Mouse (Mus musculus): Measurements from ENCODE around the gene Rasgef1a. TPM values are rescaled to one million over a fixed set of nuclear protein-coding genes. Genes with fewer than 3 reads are reported as not detected.

Gene Rasgef1a
- polyA plus RNA-seq, 1 experiment from 2014 or later: 0.71 TPM

- WGBS: 66% methylated on average over 5 of the region's 5 CpGs
- Histone ChIP-seq H3K4me2 (ENCODE audit: low read depth, low read length) (no peak overlapping the region), H3K27me3 (ENCODE audit: control insufficient read depth, insufficient read depth, low read length) (peaks cover 14% of the 10 kb centered on the region; the same call in 1 of the 2 replicates), H3K4me3 (ENCODE audit: low read length) (no peak overlapping the region), H3K9me3 (replicated peaks; ENCODE audit: control insufficient read depth, low read length) (no peaks in the 10 kb centered on the region), H3K4me1 (ENCODE audit: control insufficient read depth, insufficient read depth, low read length) (peaks cover 8% of the 10 kb centered on the region; the same call in 1 of the 2 replicates), H3K9ac (ENCODE audit: low read length) (no peak overlapping the region), H3K36me3 (ENCODE audit: control insufficient read depth, insufficient read depth) (no peaks in the 10 kb centered on the region), H3K27ac (ENCODE audit: low read length) (no peak overlapping the region)
- no peak for ATAC-seq (replicated peaks; ENCODE audit: extremely low read depth, insufficient read depth, low FRiP score)
Measured at GRCm38 (mm10) chr6:118063266-118063665, 52.0 kb downstream of the Rasgef1a start.

DNA sequence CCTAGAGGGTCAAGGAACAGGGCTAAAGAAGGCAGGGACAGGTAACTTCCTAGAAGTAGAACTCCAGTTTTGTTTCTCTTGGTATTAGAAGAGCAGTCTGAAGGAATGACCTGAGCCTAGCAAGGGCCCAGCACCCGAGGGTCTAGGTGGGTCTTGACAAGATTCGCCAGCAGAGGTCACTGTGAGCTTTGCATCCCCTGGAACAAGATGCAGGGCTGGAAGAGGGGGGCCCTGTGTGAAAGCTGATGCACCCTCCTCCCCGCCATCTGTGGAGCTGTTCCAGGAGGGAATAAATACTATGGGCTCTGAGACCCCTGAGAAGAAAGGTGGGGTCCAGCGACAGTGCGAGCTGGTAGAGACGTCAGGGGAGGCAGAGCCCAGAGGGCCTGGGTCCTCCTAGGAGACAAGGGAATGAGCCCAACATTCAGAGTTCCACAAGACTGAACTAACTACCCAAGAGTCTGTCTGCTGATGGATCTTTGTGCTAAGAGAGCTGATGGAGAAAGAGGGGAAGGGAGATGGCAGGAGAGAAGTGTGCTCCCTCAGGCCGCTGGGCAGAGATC lies 53.8 kb downstream of the Rasgef1a start:
- 16% methylated on average over 7 of the region's 7 CpGs for WGBS
- ATAC-seq (replicated peaks; ENCODE audit: extremely low read depth, insufficient read depth, low FRiP score): no peak

GRCm38 (mm10) chr6:118065837-118066198 lies 54.6 kb downstream of the Rasgef1a start:
- Histone ChIP-seq H3K4me1 (ENCODE audit: control insufficient read depth, insufficient read depth, low read length) (peaks cover 8% of the 10 kb centered on the region; the same call in 1 of the 2 replicates), H3K27ac (ENCODE audit: low read length) (no peak overlapping the region), H3K9ac (ENCODE audit: low read length) (peak overlapping the region; percentile 53), H3K27me3 (ENCODE audit: control insufficient read depth, insufficient read depth, low read length) (peaks cover 14% of the 10 kb centered on the region; the same call in 1 of the 2 replicates), H3K36me3 (ENCODE audit: control insufficient read depth, insufficient read depth) (no peaks in the 10 kb centered on the region), H3K9me3 (replicated peaks; ENCODE audit: control insufficient read depth, low read length) (no peaks in the 10 kb centered on the region), H3K4me2 (ENCODE audit: low read depth, low read length) (peak overlapping the region; percentile 94), H3K4me3 (ENCODE audit: low read length) (peak overlapping the region; percentile 52)
- whole genome bisulfite sequencing: under 1% methylated on average over 11 of the region's 12 CpGs
- ATAC-seq (replicated peaks; ENCODE audit: extremely low read depth, insufficient read depth, low FRiP score): 0 out of 2 replicates have a peak, but pooled peaks have one; percentile 5

More for the DNA sequence above, 53.8 kb downstream of the Rasgef1a start:
- H3K9me3 ChIP-seq (replicated peaks; ENCODE audit: control insufficient read depth, low read length): no peaks in the 10 kb centered on the region
- H3K4me2 ChIP-seq (ENCODE audit: low read depth, low read length): no peak overlapping the region
- no peak overlapping the region for H3K9ac ChIP-seq (ENCODE audit: low read length)
- no peak overlapping the region for H3K27ac ChIP-seq (ENCODE audit: low read length)
- H3K27me3 ChIP-seq (ENCODE audit: control insufficient read depth, insufficient read depth, low read length): peaks cover 14% of the 10 kb centered on the region; the same call in 1 of the 2 replicates
- H3K36me3 ChIP-seq (ENCODE audit: control insufficient read depth, insufficient read depth): no peaks in the 10 kb centered on the region
- no peak overlapping the region for H3K4me3 ChIP-seq (ENCODE audit: low read length)
- H3K4me1 ChIP-seq (ENCODE audit: control insufficient read depth, insufficient read depth, low read length): peaks cover 8% of the 10 kb centered on the region; the same call in 1 of the 2 replicates

DNA sequence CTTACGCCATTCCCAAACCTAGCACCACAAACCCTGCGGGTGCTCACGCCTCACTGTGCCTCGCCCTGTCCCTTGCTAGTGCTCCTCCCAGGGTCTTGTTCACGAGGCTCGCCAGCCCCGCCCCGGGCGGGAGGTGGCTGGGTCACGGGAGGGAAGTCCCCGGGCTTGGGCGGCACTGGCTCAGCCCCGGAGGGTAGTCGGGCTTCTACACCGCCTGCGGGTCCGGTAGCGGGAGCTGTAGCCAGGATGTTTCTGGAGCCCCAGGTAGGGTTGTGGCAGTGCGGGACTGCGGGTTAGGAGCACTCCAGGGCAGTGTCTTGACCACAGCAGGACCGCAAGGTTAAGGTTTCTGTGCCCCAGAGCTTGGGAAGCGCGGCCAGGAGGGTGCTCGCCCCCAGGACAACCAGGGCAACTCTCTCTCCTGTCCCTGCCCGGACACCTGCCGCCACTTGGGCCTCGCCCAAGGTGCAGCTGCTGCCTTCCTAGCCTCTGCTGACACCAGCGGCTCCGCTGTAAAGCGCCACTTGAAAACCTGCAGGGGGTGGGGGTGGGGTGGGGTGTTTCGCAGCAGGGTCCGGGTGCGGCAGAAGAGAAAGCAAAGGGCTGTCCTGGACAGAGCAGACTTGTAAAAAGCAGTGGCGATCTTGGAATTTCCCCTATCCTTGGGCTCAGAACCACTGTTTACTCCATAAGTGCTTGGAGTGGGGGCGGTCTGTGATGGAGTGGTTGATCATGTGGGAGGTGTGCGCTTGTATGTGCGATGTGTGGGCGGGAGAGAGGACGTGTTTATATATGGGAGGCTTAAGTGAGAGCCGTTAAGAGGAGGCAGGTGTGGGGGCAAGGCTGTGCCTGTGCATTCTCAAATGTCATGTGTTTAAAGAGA lies 55.2 kb downstream of the Rasgef1a start:
- Histone ChIP-seq H3K4me2 (ENCODE audit: low read depth, low read length) (peak overlapping the region; percentile 94), H3K27me3 (ENCODE audit: control insufficient read depth, insufficient read depth, low read length) (peaks cover 14% of the 10 kb centered on the region; the same call in 1 of the 2 replicates), H3K9me3 (replicated peaks; ENCODE audit: control insufficient read depth, low read length) (no peaks in the 10 kb centered on the region), H3K4me3 (ENCODE audit: low read length) (peak overlapping the region; percentile 52), H3K4me1 (ENCODE audit: control insufficient read depth, insufficient read depth, low read length) (peaks cover 8% of the 10 kb centered on the region; the same call in 1 of the 2 replicates), H3K27ac (ENCODE audit: low read length) (no peak overlapping the region), H3K36me3 (ENCODE audit: control insufficient read depth, insufficient read depth) (no peaks in the 10 kb centered on the region), H3K9ac (ENCODE audit: low read length) (peak overlapping the region; percentile 53)
- peak; percentile 70 for ATAC-seq (replicated peaks; ENCODE audit: extremely low read depth, insufficient read depth, low FRiP score)
- 1% methylated on average over 40 of the region's 40 CpGs for WGBS

GRCm38 (mm10) chr6:118067720-118068119 lies 56.5 kb downstream of the Rasgef1a start:
- Histone ChIP-seq H3K4me1 (ENCODE audit: control insufficient read depth, insufficient read depth, low read length) (peaks cover 8% of the 10 kb centered on the region; the same call in 1 of the 2 replicates), H3K9me3 (replicated peaks; ENCODE audit: control insufficient read depth, low read length) (no peaks in the 10 kb centered on the region), H3K4me3 (ENCODE audit: low read length) (no peak overlapping the region), H3K9ac (ENCODE audit: low read length) (no peak overlapping the region), H3K4me2 (ENCODE audit: low read depth, low read length) (no peak overlapping the region), H3K27me3 (ENCODE audit: control insufficient read depth, insufficient read depth, low read length) (peaks cover 14% of the 10 kb centered on the region; the same call in 1 of the 2 replicates), H3K36me3 (ENCODE audit: control insufficient read depth, insufficient read depth) (no peaks in the 10 kb centered on the region), H3K27ac (ENCODE audit: low read length) (no peak overlapping the region)
- 70% methylated on average over 7 of the region's 7 CpGs for WGBS
- no peak for ATAC-seq (replicated peaks; ENCODE audit: extremely low read depth, insufficient read depth, low FRiP score)

GRCm38 (mm10) chr6:118070321-118071012 lies 59.2 kb downstream of the Rasgef1a start:
- peaks cover 16% of the 10 kb centered on the region for H3K4me1 ChIP-seq (ENCODE audit: control insufficient read depth, insufficient read depth, low read length)
- H3K9ac ChIP-seq (ENCODE audit: low read length): no peak overlapping the region
- H3K4me3 ChIP-seq (ENCODE audit: low read length): no peak overlapping the region
- H3K9me3 ChIP-seq (replicated peaks; ENCODE audit: control insufficient read depth, low read length): no peaks in the 10 kb centered on the region
- ATAC-seq (replicated peaks; ENCODE audit: extremely low read depth, insufficient read depth, low FRiP score): no peak
- H3K27me3 ChIP-seq (ENCODE audit: control insufficient read depth, insufficient read depth, low read length): peaks cover 3% of the 10 kb centered on the region; the same call in 1 of the 2 replicates
- H3K36me3 ChIP-seq (ENCODE audit: control insufficient read depth, insufficient read depth): no peaks in the 10 kb centered on the region
- H3K4me2 ChIP-seq (ENCODE audit: low read depth, low read length): no peak overlapping the region
- H3K27ac ChIP-seq (ENCODE audit: low read length): no peak overlapping the region
- 72% methylated on average over 5 of the region's 5 CpGs for WGBS

DNA sequence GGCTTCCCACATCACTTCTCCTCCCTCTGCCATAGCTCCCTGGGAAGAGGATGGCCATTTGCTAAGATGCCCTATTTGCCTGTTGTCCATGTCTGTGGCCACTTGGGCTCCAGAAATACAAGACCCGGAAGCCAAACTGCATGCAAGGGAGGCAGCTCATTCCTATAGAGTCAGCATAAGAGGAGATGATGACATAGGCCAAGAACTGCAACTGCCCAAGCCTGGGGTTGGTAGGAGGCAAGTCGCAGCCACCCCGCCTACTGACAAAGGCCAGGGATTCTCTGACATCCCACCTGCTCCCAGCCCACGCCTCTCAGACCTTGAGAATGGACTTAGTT lies 59.7 kb downstream of the Rasgef1a start:
- Histone ChIP-seq H3K27ac (ENCODE audit: low read length) (no peak overlapping the region), H3K27me3 (ENCODE audit: control insufficient read depth, insufficient read depth, low read length) (no peaks in the 10 kb centered on the region), H3K9ac (ENCODE audit: low read length) (no peak overlapping the region), H3K9me3 (replicated peaks; ENCODE audit: control insufficient read depth, low read length) (no peaks in the 10 kb centered on the region), H3K36me3 (ENCODE audit: control insufficient read depth, insufficient read depth) (no peaks in the 10 kb centered on the region), H3K4me2 (ENCODE audit: low read depth, low read length) (no peak overlapping the region), H3K4me3 (ENCODE audit: low read length) (no peak overlapping the region), H3K4me1 (ENCODE audit: control insufficient read depth, insufficient read depth, low read length) (peaks cover 11% of the 10 kb centered on the region)
- no peak for ATAC-seq (replicated peaks; ENCODE audit: extremely low read depth, insufficient read depth, low FRiP score)
- 83% methylated on average over 4 of the region's 4 CpGs for whole genome bisulfite sequencing

DNA sequence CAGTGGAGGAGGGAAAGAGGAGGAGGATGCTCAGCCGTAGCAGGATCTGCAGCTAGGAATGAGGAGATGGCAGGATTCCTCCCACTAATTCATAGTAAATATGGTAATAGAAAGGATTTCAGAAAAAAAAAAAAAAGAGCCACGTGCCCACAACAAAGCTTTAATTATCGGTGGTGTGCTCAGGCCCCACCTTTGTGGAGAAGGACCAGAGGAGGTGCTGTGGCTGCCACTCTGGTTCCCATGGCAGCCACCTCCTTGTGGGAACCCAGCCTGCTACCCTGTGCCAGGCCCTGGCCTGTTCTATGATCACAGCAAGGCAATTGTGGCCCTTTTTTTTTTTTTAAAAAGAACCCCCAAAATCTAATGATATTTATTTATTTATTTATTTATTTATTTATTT lies 60.2 kb downstream of the Rasgef1a start:
- peaks cover 11% of the 10 kb centered on the region for H3K4me1 ChIP-seq (ENCODE audit: control insufficient read depth, insufficient read depth, low read length)
- H3K27ac ChIP-seq (ENCODE audit: low read length): no peak overlapping the region
- H3K4me3 ChIP-seq (ENCODE audit: low read length): no peak overlapping the region
- no peak overlapping the region for H3K4me2 ChIP-seq (ENCODE audit: low read depth, low read length)
- no peaks in the 10 kb centered on the region for H3K27me3 ChIP-seq (ENCODE audit: control insufficient read depth, insufficient read depth, low read length)
- no peak overlapping the region for H3K9ac ChIP-seq (ENCODE audit: low read length)
- no peaks in the 10 kb centered on the region for H3K9me3 ChIP-seq (replicated peaks; ENCODE audit: control insufficient read depth, low read length)
- no peak for ATAC-seq (replicated peaks; ENCODE audit: extremely low read depth, insufficient read depth, low FRiP score)
- no peaks in the 10 kb centered on the region for H3K36me3 ChIP-seq (ENCODE audit: control insufficient read depth, insufficient read depth)
- WGBS: 80% methylated on average over 3 of the region's 3 CpGs
